Mouse (Mus musculus) macrophage (primary cell): ENCODE results near the gene Gm3336. TPM values are rescaled to one million over a fixed set of nuclear protein-coding genes. Genes with fewer than 3 reads are reported as not detected.

Experiments
- H3K27ac ChIP-seq: fragments of 350-480 bp; formaldehyde crosslinking; 2 replicates; pipeline ENCODE4 v1.9.0; 2021
- H3K36me3 ChIP-seq: fragments of 350-480 bp; formaldehyde crosslinking; 2 replicates; pipeline ENCODE4 v1.9.0; 2021; ENCODE audit errors: inconsistent target
- H3K4me3 ChIP-seq: fragments of 350-480 bp; formaldehyde crosslinking; 2 replicates; pipeline ENCODE4 v1.9.0; 2021; ENCODE audit errors: inconsistent target
- H3K79me2 ChIP-seq: fragments of 350-480 bp; formaldehyde crosslinking; 2 replicates; pipeline ENCODE4 v1.9.0; 2021; ENCODE audit errors: inconsistent target
- WGBS: methylation state at CpG from one replicate; pipeline ENCODE4 v1.1.7; 2026; ENCODE audit warnings: inconsistent platforms; ENCODE audit not compliant: missing documents; 5-methylcytosine and 5-hydroxymethylcytosine counted together
- polyA plus RNA-seq: library from polyadenylated mRNA; stranded (reverse); fragments of 250-400 nt; gene quantifications from 3 replicates; pipeline ENCODE4 v1.2.4, GENCODE M21; 2018; ENCODE audit warnings: inconsistent platforms

Gm3336 gene
- polyA plus RNA-seq, 1 experiment from 2014 or later, result not detected

DNA sequence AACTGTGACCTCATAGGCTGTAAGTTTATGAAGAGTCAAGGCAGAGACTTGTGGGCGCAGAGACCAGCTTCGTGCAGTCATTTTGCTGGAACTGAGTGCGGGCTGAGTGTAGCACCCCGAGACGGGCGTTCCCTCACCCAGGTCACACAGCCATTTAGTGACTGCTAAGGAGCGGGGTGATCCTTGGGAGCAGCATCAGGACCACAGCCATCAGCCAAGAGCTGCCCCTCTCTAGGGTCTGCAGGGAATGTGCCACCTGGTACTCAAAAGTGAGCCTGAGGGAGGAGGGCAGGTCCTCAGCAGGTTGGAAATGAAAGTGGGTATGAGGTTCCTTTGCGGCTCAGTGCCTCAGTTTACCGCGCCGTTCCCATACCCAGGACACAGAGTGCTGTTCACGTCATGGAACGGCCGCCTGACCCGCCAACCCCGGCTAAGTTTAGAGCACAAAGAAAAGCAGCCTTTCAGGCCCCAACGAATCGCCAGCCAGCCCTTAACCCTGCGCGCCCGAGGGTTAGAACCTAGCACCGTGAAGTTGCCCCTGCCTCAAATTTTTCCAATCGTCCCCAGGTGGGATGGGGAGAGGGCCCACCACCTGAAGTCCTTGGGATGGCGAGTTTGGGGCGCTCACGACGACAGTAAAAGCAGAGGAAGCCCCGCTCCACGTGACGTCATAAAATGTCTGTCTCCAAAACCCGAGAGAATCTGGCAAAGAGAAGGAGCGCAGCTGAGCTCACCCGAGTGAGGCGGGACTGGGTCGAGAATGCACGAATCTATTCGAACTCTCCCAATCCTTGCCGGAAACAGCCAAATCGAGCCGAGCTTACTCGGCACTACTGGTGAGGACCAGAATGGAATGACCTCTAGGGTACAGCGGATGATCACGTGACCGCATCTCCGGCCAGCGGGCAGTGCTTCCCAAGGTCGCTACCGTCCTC is 25.6 kb downstream of the Gm3336 start:
- Histone ChIP-seq H3K36me3 (no peaks in the 10 kb centered on the region), H3K79me2 (no peaks in the 10 kb centered on the region), H3K27ac (no peak overlapping the region), H3K4me3 (peak overlapping the region; percentile 17; the same call in 1 of the 2 replicates)
- 6% methylated on average over 48 of the region's 48 CpGs for WGBS

DNA sequence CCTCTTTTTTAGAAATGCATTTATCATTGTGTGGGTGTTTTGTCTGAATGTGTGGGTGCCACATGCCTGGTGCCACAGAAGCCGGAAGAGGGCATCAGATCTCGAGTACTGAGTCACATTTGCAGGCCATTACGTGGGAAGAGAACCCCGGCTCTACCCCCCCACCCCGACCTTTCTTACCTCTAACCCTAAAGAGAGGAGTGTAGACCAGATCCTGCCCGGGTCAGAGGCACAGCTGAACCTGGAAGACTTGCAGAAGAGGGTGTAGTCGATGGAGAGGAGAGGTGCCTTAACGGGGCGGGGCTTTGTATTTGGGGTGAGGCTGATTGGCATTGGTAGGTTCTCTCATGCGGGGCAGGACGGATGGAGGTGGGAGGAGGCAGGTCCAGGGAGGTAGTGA is 26.5 kb downstream of the Gm3336 start:
- no peaks in the 10 kb centered on the region for H3K36me3 ChIP-seq
- no peak overlapping the region for H3K4me3 ChIP-seq
- H3K27ac ChIP-seq, result no peak overlapping the region
- no peaks in the 10 kb centered on the region for H3K79me2 ChIP-seq
- WGBS, result 59% methylated on average over 11 of the region's 11 CpGs

DNA sequence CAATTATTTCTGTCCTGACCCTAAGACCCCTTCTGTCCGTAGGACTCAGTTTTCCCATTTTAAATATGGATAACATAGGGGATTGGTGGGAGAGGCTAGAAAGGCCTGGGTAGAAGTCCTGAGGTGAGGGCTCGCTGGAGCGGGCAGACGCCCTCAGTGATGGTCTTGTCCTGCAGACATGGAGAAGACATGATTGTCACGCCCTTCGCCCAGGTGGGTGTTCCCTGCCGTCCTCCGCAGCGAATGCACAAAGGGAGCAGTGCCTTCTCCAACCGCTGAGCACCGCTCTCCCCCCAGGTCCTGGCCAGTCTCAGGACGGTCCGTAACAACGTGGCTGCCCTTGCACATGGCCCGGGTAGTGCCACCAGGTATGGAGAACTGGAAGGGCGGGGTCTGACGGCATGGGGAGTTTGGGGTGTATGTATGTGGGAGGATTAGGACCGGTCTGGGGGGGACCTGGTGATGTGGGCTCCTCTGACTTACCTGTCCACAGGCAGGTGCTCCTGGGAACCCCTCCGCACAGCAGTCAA is 27.4 kb downstream of the Gm3336 start:
- Histone ChIP-seq H3K36me3 (no peaks in the 10 kb centered on the region), H3K4me3 (no peak overlapping the region), H3K79me2 (no peaks in the 10 kb centered on the region), H3K27ac (no peak overlapping the region)
- 79% methylated on average over 19 of the region's 19 CpGs for whole genome bisulfite sequencing

DNA sequence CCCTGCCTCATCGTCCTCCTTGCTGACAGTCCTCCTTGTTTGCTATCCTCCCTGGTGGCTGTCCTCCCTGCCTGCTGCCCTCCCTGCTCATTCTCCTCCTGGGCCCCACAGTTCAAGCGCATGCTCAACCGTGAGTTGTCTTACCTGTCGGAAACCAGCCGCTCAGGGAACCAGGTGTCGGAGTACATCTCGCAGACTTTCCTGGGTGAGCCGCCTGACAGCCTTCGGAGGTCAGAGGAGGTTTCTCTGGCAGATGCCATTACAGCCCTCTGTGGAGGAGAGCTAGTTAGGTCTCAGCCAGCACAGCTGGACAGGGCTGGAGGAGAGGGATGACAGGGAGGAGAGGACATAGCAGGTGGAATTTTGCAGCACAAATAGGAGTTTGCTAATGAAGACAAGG is 28.3 kb downstream of the Gm3336 start:
- Histone ChIP-seq H3K4me3 (no peak overlapping the region), H3K79me2 (no peaks in the 10 kb centered on the region), H3K27ac (no peak overlapping the region), H3K36me3 (no peaks in the 10 kb centered on the region)
- WGBS, result 94% methylated on average over 9 of the region's 9 CpGs

DNA sequence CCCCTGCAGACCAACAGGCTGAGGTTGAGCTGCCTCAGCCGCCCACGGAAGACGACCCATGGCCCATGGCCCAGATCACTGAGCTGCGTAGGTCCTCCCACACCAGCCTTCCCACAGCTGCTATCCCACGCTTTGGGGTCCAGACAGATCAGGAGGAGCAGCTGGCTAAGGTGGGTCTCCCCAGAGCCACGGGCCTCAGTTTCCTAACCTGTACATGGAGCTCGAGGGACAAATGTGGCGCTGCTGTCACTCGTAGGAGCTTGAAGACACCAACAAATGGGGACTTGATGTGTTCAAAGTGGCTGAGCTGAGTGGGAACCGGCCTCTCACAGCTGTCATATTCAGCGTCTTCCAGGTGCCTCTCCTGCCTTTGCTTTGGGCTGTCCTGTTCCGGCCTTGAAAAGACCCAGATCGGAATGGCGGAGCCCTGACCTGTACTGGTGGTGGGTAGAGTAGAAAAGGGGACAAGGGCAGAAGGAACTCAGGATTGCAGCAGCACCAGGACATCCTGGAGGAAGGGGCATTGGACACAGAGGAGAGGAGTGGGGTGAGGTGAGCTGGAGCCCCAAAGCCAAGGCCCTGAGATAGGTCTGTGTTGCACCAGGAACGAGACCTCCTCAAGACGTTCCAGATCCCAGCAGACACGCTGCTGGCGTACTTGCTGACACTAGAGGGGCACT is 29.0 kb downstream of the Gm3336 start:
- H3K27ac ChIP-seq, result no peak overlapping the region
- no peaks in the 10 kb centered on the region for H3K79me2 ChIP-seq
- H3K4me3 ChIP-seq, result no peak overlapping the region
- no peaks in the 10 kb centered on the region for H3K36me3 ChIP-seq
- WGBS, result 89% methylated on average over 17 of the region's 18 CpGs

DNA sequence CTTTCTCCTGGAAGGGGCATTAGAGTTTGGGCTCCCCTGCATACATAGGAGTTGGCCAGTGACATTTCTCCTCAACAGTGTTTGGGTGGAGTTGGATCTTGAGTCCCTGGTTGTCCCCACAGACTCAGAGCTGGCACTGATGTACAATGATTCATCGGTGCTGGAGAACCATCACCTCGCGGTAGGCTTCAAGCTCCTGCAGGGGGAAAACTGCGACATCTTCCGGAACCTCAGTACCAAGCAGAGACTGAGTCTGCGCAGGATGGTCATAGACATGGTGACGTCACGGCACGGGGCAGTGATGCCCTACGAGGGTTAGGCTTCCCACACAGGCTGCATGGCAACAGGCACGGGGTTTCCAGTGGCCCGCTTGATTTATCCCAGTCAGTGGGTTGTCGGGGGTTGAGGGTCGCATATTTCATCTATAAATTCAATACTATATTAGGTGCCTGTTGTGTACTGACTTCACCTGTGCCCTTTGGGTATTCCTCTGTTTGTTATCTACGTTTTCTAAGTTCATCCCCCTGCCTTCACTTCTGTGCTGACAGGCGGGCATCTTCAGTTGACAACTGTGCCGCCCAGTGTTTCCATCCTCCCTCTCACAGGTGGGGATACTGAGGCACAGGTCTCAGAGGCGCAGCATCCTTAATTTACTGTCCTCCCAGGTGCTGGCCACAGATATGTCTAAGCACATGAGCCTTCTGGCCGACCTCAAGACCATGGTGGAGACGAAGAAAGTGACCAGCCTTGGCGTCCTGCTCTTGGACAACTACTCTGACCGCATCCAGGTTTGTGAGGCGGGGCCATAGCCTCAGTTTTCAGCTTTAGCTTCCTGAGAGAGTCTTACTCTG is 30.1 kb downstream of the Gm3336 start:
- no peak overlapping the region for H3K4me3 ChIP-seq
- no peaks in the 10 kb centered on the region for H3K36me3 ChIP-seq
- no peak overlapping the region for H3K27ac ChIP-seq
- 88% methylated on average over 23 of the region's 23 CpGs for WGBS
- no peaks in the 10 kb centered on the region for H3K79me2 ChIP-seq

DNA sequence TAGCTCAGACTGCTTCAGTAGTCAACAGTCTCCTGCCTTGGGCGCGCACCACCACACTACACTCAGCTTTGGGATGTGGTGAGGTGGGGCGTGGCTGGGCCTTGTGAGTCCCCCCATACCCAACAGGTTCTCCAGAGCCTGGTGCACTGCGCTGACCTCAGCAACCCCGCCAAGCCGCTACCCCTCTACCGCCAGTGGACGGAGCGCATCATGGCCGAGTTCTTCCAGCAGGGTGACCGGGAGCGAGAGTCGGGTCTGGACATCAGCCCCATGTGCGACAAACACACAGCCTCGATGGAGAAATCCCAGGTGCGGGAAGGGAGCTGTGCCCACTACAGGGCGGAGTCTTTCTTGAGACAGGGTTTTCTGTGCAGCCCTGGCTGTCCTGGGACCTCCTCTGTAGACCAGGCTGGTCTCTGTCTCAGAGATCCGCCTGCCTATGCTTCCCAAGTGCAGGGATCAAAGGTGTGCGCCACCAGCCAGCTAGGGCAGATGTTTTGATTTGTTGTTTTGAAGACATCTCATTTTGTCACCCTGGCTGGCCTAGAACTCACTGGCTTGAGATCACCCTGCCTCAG is 30.8 kb downstream of the Gm3336 start:
- Histone ChIP-seq H3K27ac (no peak overlapping the region), H3K79me2 (no peaks in the 10 kb centered on the region), H3K36me3 (no peaks in the 10 kb centered on the region), H3K4me3 (no peak overlapping the region)
- 91% methylated on average over 16 of the region's 19 CpGs for WGBS

DNA sequence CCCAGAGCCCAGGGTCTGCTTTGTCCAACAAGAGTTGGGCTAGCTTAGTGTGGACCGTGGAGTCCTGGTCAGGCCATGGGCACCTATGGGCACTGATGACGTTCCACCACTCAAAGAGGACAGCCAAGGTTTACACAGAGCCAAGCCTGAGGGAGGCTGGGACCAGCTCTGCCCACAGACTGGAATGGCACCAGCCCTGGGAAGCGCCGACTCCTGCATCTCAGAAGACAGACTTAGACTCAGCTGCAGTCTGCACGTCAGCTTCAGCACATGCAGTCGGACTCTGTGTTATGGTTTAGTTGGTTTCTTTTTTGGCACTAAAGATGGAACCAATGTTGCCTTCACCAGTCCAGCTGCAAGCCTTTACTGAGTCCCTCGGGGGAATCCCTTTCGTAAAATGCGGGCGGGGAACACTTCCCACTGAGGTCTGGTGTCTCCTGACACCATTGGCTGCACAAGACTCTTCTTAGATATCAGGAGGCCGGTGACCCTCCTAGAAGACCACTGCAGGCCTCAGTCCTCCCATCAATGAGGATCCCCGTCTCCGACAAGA is 31.9 kb downstream of the Gm3336 start:
- Histone ChIP-seq H3K27ac (no peak overlapping the region), H3K4me3 (no peak overlapping the region), H3K79me2 (peaks cover 2% of the 10 kb centered on the region; the same call in 1 of the 2 replicates), H3K36me3 (no peaks in the 10 kb centered on the region)
- WGBS, result 90% methylated on average over 12 of the region's 13 CpGs

DNA sequence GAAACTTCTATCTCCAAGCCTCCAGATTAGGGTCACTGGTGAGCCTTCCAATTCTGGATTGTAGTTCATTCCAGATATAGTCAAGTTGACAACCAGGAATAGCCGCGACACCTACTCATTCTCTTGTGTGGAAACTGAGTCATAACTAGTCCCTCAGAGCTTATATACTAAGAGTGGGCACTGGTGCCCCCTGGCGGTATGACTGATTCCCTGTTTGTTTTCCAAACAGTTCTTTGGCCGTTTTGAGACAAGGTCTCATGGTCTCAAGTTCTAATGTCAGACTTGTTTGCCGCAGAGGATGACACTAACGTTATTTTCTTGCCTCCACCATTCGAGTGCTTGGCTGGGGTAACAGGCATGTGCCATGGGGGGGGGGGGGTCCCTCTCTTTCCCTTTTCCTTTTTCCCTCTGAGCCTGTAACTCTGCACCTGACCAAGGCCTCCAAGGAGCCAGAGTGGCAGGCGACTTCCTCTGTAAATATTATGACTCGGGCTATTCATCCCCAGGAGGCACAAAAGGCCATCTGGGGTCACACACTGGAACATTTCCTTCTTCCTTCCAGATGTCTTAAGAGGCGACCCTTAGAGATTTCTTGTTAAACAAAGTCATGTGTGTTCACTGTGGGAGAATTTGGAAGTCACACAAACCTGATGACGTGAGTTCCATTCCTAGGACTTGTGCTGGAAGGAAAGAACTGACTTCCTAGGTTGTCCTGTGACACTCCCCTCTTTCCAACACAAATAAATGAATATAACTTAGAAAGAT is 33.8 kb downstream of the Gm3336 start:
- H3K4me3 ChIP-seq, result no peak overlapping the region
- H3K36me3 ChIP-seq, result no peaks in the 10 kb centered on the region; the same call in 1 of the 2 replicates
- 27% methylated on average over 10 of the region's 11 CpGs for WGBS
- H3K79me2 ChIP-seq, result peaks cover 6% of the 10 kb centered on the region; the same call in 1 of the 2 replicates
- peak overlapping the region; percentile 66 for H3K27ac ChIP-seq

DNA sequence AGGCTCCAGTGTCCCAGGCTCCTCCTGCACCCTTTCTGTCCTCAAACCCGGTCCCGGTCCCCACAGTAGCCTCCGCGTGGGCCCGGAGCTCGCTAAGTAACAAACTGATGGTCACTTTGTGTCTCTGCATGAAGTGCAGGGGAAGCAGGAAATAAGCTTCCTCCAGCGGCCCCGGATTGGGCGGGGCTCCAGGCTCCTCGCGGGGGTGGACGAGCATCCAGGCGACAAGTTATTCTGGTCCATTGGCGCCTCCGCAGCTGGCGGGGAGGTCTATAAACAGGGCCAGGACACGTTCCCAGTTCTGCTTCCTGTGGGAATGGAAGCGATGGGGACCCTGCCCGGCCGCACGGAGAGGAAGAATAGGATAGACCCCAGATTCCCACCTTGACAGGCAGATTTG is 34.8 kb downstream of the Gm3336 start:
- 12% methylated on average over 21 of the region's 21 CpGs for WGBS
- H3K27ac ChIP-seq, result peak overlapping the region; percentile 66
- peaks cover 3% of the 10 kb centered on the region; the same call in 1 of the 2 replicates for H3K36me3 ChIP-seq
- peaks cover 6% of the 10 kb centered on the region; the same call in 1 of the 2 replicates for H3K79me2 ChIP-seq
- H3K4me3 ChIP-seq, result peak overlapping the region; percentile 19; the same call in 1 of the 2 replicates

DNA sequence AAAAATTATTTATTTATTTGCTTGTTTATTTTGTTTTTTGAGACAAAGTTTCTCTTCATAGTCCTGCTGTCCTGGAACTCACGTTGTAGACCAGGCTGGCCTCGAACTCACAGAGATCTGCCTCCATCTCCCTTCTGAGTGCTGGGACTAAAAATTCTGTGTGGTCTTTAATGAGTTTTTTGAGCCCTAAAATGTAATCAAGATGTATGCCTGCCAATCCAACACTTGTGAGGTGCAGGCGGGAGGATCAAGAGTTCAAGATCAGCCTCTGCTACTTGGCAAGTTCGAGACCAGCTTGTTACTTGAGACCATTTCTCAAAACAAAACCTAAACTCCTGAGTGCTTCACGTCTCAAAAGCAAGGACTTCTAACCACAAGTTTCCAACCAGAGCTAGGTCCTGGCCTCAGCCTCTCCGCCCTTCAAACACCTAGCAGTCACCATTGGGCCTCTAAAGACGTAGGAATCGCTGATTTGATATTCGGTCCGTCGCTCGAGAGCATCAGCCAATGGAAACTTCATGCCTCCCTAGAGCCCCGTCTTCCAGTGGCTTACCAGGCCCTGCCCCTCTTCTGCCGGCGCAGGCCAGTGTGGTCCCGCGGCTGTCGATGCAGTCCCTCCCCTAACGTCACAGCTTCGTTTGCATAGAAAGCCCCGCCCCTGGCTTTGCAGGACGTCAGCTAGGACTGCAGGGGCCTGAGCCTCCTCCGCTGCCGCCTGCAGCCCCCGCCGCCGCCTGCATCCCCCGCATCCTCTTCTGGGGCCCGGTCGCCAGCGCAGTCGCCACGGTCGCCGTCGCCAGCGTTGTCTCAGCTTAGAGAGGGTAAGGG is 35.9 kb downstream of the Gm3336 start, which contains the start of gene Rab3a:
Gene Rab3a (plus strand): TSS at position 637 of the 828 bp plus-strand sequence.
- Histone ChIP-seq H3K79me2 (peaks cover 6% of the 10 kb centered on the region; the same call in 1 of the 2 replicates), H3K4me3 (peak within 1 kb of the TSS; percentile 58), H3K27ac (peak within 1 kb of the TSS; percentile 66), H3K36me3 (peaks cover 6% of the 10 kb centered on the region; the same call in 1 of the 2 replicates)
- WGBS, result 8% methylated on average over 36 of the region's 37 CpGs
